Mouse (Mus musculus): ENCODE measurements around the gene Mef2d.

Gene Mef2d

DNA sequence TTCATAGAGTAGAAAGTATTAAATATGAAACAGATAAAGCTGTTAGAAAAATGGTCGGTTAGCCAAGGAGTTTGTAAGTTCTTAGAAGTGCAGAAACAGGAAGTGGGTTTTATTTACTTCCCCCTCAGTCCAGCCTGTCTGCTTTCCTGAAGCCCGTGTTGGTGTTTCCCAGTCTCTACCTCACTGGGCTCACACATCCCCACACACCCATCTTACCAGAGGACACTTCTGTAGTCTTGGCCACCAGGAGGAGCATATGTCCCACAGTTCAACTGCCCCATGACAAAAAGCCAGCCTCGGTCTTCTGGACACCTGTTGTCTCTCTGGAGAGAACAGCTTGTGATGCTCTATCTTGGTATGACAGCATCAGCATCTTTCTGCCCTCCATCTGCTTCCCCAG is 49.0 kb downstream of the Mef2d start:
- DNase-seq, result no peak

DNA sequence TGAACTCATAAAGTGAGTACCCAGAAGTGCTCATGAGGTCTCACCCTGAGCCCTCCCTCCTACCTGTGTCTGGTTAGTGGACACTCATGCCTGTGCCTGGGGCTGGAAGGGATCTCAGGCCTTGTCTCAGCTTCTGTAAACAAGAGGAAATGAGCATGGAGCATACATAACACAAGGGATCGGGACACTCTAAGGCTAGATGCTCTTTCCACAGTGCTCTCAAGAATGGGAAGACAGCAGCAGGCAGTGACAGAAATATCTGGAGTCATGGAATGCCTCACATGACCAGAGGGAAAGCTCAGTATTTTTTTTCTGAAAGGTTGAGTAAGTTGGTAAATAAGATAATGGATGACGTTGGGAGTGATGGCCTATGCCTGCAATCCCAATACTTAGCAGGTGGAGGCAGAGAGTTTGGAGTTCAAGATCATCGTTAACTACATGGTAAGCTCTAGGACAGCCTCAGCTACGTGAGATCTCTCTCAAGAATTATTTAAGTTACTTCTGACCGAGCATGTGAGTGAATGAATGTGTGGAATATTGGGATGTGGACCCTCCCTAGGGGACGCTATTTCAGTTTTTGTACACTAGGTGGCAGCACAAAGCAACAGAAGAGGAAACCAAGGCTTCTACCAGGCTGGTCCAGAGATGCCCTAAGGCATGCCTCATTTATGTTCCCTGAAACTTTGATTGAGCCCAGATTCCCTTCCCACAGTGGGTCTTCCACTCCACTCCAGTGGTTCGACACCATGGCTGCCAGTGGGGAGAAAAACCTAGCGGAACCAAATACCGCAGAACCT is 49.8 kb downstream of the Mef2d start:
- DNase-seq, result peak; percentile 38 to 52

DNA sequence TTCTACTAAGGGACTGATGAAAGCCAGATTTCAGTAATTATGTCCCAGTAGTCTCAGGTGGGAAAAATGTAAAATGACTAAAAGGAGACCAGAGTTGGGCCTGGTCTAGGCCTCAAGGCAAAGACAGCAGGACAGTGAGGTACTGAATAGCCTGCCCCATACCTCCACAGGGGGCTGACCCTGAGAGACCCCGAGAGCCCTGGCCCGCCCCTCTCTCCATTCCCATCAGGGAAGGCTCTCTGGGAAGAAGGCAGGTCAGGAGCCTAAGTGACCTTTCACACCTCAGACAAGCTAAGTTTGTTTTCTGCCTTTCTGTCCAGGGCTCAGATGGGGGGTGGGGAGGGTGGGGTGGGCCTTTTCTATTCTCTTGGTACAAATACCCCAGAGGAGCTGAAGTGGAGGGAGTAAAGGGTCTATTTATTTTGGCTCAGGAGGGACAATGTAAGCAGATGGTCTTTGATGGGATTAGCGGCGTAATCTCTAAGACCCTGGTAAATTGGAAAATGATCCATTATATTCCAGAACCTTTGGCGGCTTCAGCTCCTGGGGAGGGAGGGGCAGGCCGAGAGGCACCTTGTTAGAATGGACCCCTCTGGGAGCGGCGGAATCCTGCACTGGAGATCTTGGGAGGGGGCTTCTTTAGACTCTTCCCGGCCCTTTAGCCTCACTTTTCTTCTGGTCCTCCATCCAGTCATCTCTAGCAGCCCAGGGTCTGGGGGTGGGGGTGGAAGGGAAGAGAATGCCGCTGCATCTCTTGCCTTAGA is 55.8 kb downstream of the Mef2d start:
- DNase-seq, result no peak

DNA sequence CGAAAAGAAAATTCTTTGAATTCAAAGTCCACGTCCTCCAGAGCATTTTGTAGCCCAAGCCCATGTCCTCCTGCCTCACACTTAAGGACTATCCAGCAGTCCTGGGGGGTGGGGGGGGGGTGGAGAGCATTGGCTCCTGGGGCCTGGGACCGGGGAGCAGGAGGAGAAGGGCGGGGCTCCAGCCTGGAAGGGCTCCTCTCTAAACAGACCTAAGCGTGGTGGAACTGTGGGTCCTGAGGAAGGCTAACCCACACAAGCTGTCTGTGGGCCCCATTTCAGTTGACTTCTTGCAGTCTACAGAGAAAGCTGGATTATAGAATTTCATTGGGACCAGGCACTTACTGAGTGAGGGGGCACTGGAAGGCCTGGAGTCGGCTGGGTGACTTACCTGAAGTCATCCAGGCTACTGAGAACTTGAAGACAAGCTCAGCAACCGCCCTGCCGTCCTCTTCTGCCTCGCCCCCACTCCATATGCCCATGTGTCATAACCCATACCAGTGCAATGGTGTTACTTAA is 56.4 kb downstream of the Mef2d start:
- no peak for DNase-seq

DNA sequence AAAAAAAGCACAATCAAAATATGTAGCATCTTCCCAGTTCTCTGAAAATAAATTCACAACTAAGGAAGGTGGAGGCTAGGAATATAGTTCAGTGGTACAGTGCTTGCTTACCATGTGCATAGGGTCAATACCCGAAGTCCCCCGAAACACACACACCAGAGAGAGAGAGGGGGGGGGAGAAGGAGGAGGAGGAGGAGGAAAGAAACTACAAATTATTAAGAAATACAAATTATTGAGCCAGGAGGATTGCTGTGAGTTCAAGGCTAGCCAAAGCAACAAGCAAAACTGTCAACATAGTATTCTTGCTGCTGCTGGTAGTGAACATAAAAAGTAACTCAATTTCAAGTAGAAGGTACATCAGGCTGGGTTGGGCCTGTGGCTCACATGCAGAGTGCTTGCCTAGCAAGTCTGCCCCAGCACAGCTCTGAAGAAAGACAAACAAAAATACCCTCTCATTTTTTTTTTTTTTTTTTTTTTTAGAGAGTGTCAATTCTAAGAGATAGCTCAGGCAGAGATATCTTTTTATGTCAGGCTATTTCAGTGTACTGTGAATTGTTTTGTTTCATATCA is 57.5 kb downstream of the Mef2d start:
- DNase-seq, result no peak

DNA sequence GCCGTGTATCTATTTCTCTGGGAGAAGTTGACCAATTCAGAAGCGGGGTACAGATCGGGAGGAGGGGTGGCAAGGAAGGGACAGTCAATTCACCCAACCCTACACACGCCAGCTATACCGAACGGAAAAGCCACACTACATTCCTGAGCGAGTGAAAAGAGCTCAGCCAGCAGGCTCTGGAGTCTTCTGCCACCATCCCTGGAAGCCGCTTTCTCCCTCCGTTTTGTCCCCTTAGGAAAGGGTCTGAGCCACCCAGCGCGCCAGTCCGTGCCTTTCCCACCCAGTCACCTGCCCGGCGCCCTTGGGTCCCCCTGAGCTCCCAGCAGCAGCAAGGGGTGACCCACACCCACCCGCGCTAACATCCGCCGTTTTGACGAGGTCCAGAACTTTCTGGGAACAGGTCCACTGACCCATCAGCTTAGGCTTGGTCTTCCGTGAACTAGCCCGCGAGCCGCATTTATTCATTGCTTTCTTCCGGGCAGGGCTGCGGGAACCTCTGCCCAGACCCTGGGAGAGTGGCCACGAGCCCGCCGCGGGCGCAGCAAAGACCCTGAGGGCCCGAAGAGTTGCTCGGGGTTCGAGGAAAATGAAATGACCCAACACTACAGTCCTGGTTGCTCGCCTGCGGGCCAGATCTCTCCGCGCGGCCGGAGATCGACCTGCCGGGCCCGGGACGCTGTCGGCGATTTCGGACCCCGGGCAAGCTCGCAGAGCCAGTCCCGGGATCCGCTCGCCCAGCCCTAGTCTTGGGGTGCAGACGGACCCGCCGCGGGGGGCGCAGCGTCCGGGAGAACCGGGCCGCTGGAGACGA is 58.2 kb downstream of the Mef2d start:
- peak in 1 of 2 experiments; percentile 24 for DNase-seq

DNA sequence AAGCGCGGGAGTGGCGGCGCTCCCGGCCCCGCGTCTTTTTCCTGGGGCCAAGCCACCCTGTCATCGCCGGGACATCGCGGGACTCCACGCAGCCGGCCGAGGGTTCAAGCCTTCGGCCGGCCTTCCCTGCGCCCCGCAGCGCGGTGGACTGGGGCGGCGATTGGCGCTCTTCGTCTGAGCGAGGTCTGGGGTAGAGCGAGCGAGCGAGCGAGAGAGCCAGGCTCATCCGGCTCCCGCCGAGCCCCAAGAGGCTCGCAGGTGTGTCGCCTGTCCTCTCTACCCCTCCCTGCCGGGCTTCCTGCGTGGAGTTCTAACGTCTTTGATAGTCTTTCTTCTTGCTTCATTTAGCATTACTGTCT is 58.8 kb downstream of the Mef2d start:
- DNase-seq, result no peak

DNA sequence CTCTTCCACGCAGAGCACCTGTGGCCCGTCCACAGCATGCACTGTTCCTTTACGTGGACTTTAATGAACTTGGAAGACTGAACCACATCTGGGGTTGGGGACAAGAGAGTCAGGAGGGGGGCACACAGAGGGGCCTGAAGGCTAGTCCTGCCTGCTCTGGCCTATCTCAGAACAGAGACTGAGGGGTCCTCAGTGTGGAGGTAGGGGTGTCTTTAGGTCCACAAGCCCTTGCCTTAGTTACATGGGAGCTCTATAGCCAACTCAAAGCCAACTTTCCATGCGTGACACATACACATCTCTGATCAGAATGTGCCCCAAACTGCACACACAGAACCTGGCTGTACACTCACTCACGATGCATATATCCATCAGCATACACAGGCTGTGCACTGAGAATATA is 59.5 kb downstream of the Mef2d start:
- DNase-seq, result no peak

DNA sequence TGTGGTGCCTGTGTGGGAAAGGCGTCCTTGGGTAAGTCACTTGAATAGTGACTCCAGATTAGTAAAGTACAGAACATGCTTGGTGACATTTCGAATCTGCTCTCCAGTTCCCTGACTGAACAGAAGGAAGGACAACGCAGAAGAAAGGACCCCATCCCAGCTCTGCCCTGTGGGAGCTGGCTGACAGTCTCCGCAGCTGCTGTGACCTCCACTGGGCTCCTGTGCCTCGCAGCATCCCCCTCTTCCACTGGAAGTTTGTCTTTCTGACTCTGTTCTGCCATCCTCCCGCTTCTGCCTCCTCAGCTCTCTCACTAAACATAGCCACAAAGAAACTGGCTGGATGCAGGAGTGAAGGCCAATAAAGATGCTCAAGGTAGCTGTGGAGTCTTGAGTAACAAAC is 60.8 kb downstream of the Mef2d start:
- no peak for DNase-seq

DNA sequence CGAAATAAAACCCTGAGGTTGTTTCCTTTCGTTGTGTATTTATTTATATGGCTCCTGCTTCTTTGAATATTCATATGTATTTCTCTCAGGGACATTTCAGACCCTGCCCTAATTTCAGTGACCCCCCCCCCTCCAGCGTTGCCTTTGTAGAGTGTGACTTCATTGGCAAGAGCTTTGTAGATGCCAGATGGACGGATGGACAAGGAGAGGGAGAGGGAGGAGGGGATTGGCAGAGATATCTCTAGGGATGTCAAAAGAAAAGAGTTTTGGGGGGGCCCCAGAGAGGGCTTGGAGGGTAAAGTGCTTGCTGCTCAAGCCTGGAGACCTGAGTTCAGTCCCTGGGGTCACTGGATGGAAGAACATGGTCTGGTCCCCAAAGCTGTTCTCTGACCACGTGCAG is 61.3 kb downstream of the Mef2d start:
- DNase-seq, result no peak

DNA sequence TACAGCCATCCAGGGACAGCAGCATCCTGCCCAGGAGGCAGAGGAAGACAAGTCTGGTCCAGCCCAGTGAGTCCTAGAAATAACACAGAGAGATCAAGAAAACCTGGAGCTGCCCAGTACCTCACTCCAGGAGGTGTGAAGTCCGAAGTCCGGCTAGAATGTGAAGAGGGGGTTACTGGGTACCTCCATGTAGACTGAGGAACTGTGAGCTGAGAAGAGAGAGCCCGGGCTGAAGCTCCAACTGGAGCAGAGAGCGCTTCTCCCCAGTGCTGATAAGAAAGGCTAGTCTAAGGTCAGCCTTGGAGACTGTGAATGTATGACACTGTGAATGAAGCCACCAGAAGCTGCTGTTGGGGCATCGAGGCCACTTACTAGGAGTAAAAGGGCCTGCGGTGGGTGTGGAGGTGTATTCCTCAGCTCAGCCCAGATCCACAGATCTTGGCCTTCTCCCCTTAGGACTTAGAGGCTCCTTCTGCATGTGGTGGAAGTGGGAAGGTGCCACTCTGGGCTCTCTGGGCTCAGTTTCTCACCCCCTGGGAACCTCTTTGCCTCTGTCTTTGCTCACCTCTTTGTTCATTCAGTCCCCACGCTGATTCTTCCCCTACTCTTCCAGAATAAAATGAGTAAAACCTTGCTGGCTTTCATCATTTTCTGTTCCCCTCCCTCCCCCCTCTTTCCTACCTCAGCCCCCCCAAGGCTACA is 62.0 kb downstream of the Mef2d start:
- DNase-seq, result no peak

DNA sequence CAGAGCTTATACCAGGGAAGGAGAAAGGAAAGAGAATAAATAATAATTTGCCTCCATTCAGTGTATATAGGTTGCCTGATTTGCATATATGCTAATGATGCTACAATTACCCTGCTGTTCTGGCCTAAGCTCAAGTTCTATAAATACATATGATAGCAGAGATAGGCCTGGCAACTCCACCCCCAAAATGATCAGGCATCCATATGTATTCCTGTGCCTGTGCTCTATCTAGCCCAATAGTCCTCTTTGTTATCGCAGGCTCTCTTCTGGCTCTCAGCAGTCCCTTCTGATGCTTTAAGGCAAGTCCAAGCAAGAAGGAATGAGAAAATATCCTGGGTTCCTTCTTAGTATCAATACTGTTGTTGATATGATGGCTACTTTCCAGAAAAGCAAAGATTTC is 62.6 kb downstream of the Mef2d start:
- no peak for DNase-seq

DNA sequence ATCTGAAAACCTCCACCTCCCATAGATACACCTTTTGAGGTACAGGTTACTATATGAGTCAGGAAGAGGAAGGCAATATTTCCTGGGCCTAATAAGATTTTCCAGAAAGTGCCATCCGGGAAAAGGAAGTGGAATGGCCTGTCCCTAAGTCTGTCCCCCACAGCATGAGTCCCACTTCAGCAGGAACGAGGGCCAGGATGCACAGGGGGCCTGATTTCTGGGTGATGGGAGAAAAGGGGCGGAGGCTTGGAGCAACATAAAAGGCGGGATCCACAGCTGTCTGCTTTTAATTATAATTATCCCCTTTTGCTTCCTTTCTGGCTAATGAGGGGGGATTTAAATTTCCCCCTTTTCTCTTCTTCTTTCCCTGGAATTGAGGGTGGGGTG is 63.0 kb downstream of the Mef2d start:
- DNase-seq, result no peak

DNA sequence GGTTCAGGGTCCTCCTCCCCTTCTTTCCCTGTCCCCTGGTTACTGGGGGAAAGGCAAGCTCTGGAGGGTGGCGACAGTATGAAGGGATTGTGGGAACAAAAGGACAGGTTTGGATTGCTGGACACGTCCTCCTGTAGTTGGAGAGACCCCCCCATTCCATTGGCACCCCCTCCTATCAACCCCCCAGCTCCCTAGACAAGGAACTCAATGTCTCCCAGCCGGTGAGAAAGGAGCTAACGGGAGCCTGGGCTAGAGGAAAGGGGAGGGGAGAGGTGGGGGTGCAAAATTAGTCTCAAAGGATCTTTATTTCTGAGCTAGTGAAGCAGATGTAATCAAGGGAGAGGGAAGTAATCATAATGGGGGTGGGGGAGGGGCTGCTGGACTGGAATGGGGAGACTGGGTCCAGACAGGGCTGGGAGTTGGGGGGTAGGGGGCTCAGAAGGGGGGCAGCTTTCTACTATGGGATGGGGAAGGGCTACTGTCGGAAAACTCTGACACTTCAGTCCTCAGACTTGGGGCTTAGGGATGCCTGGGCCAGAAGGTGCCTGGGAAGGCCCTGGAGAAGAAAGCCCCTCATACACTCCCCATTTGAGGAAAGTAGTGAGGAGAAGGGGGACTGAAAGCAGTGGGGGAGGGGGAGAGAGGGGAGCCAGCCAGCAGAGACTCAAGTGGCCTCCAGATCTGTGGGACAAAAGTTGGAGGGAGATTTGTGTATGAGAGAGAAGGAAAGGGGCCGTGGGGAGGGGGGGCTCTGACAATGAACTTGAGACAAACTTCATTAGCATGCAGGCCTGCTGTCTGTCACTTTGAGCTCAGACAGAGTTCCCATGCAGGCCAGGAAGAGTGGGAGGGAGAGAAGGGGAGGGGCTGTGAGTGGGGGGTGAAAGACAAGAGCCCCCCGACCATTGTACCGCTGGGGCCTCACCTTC is 63.7 kb downstream of the Mef2d start:
- DNase-seq, result no peak

DNA sequence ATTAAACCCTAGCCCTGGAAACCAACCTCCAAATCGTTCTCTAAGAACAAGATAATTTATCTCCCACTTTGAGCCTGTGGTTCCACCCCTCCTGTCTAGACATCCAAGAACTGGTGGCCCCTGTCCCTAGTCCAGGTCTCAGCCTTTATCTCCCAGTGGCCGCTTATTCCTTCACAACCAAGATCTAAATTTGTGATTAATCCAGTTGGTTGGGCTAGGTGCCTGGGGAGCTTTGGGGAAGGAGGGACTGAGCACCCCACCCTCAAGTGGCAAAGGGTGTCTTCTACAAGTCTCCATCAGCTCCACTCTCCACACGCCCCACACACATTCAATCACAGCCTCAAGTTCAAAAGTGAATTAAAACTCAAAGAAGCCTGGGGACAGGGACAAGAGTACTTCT is 64.3 kb downstream of the Mef2d start:
- DNase-seq, result no peak

DNA sequence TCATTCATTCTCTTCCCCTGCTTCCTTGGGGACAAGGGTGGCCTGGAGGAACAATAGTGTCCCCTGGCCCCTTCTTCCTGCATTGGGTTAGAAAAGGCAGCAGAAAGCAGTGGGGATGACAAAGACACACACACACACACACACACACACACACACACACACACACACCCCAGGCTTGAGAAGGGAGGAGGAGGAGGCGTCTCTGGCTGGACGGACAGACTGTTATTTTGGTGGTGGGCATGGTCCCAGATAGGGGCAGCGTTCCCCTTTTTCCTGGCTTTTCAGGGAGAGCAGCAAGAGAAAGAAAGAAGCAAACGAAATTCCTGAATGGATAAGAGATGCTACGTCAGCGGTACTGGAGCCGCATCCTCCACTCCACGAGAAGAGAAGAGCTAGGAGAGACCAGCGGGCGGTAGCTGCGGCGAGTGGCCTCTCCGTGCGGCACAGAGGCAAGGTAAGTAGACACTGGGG is 64.8 kb downstream of the Mef2d start:
- no peak for DNase-seq

DNA sequence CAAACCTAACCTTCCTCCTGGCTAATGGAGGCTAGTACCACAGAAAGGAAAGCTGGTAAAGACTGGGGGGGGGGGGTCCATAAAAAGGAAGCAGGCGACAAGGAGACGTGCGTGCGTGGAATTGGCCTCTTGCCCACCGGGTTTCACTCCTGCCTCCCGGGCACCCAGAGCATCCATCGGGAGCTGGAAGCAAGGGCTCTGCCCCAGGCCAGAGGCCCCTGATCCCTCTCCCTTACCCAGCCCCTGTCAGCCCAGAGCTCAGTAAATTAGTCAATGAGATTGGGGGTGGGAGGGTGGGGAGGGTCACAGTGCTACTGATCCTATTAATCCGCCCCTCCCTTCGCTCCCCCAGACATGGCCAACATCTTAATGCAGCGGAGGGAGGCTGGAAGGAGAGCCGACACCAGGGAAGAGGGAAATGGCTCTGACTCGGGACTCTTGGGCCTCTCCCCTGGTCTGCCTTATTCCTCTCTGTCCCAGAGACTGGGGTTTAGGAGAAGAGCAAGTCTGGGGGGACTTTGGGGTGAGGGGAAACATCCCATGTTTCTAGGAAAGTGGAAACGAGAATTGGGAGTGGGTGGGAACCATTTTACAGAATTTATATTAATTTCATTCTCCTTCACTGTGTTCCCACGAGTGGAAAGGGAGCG is 65.4 kb downstream of the Mef2d start:
- DNase-seq, result no peak

DNA sequence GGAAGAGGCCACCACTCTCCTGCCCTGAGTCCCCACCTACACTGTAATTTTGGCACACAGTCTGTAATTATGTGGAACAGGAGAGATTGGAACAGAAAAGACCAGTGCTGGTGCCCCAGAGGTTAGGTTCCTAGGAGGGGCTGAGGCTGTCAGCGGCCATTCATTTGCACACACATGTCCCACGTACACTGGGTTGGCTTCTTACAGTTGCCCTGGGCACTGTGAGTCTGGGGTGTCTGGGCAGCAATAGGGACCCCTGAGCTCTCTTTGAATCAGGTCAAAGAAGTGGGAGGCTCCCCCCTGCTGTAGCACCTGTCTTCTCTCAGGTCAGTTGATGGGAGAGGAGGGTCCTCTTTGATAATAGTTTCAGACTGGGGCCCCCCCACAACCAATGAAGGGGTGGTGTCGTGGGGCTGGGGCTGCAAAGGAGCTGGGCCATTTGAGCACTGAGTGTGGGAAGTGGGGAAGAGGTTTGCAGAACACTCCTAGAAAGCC is 66.1 kb downstream of the Mef2d start:
- no peak for DNase-seq

DNA sequence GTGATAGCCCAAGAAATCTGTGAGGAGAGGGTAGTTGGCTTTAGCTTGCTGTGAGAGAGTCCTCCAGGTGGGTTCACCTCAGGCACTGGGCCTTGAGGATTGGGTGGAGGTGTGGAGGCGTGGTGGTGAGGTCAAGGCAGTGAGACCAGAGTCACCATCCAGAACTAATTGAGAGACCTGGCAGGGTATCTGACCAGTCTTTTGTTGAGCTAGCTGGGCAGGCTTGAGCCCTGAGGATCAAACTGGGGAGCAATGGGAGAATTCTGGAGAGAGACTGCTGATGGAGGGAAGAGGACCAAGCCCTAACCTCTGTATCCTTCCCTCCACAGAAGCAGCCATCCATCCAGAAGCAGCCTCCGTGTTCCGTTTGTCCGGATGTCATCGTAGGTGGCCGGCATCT is 67.1 kb downstream of the Mef2d start:
- no peak for DNase-seq

DNA sequence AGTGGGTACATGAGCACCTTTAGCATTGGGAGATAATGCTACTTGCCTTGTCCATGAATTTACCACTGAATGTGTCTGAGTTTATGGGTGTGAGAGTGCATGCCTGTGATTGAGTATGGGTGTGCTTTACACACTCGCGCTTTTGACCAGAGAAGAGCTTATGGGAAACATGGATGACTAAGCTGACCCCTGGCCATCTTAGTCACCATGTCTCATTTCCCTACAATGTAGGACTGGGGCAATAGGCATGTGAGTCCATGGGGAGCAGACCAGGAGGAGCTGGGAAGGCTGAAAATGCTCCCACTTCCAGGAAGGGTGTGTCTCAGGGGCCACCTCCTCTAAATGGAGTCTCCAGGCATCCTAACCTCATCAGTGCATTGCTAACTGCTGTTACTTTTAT is 67.9 kb downstream of the Mef2d start:
- no peak for DNase-seq

All from kidney, postnatal 36 days (tissue).